Mouse (Mus musculus) urinary bladder, postnatal 36 days (tissue): ENCODE results near the gene Mettl6.
A peak's percentile ranks its signal among the peaks of the same experiment; 100 is the strongest.

Source experiments
- DNase-seq, 2 experiments: peaks; one replicate each; pipeline ENCODE4 v3.0.0; 2022; ENCODE audit warnings: low spot score in 2 of 2, mixed read lengths in 1 of 2

The Mettl6 gene

GRCm38 (mm10) chr14:31433126-31433525, 61.7 kb downstream of the Mettl6 start:
- no peak for DNase-seq

GRCm38 (mm10) chr14:31432424-31432823, 62.4 kb downstream of the Mettl6 start:
- no peak for DNase-seq

- DNase-seq = no peak
These were observed 63.0 kb downstream of the Mettl6 start for GRCm38 (mm10) chr14:31431789-31432330.

- DNase-seq = no peak
These were observed 65.8 kb downstream of the Mettl6 start for GRCm38 (mm10) chr14:31429004-31429395.

GRCm38 (mm10) chr14:31428211-31429003, 66.4 kb downstream of the Mettl6 start:
- peak; percentile 34 to 70 for DNase-seq
